Mouse (Mus musculus): Measurements from ENCODE around the gene Cd81. TPM values are rescaled to one million over a fixed set of nuclear protein-coding genes. Genes with fewer than 3 reads are reported as not detected.

The Cd81 gene
- polyA plus RNA-seq (2015; fragmentation: Nextera tagmentation; extraction: Ambion mirVana), result 391 and 421 TPM in 2 replicates

GRCm38 (mm10) chr7:143052626-143053007 lies at the start of gene Cd81:
Cd81 (plus strand) TSS chr7:143052739.
- H3K27ac ChIP-seq (ENCODE audit: low read length), result peak within 1 kb of the TSS; percentile 95
- no peaks in the 10 kb centered on the region for H3K9me3 ChIP-seq (ENCODE audit: control insufficient read depth, low read length)
- no peaks in the 10 kb centered on the region for H3K27me3 ChIP-seq (replicated peaks; ENCODE audit: control insufficient read depth, insufficient read depth, low read length)
- ATAC-seq, result peak; percentile 79
- H3K4me1 ChIP-seq (ENCODE audit: control insufficient read depth, insufficient read depth, low read length), result peaks cover 38% of the 10 kb centered on the region
- WGBS, result 0% methylated on average over 37 of the region's 37 CpGs
- peak within 1 kb of the TSS; percentile 89 for H3K4me3 ChIP-seq (ENCODE audit: low read length)
- no peaks in the 10 kb centered on the region for H3K36me3 ChIP-seq (ENCODE audit: control insufficient read depth, insufficient read depth, low read length)
- H3K4me2 ChIP-seq (ENCODE audit: low read depth, low read length), result peak within 1 kb of the TSS; percentile 91
- peak within 1 kb of the TSS; percentile 98 for H3K9ac ChIP-seq (ENCODE audit: low read depth, low read length)

- H3K4me1 ChIP-seq (ENCODE audit: control insufficient read depth, insufficient read depth, low read length), result peaks cover 27% of the 10 kb centered on the region
- H3K4me3 ChIP-seq (ENCODE audit: low read length), result no peak within 1 kb of the TSS
- H3K27me3 ChIP-seq (replicated peaks; ENCODE audit: control insufficient read depth, insufficient read depth, low read length), result no peaks in the 10 kb centered on the region; the same call in 1 of the 2 replicates
- H3K27ac ChIP-seq (ENCODE audit: low read length), result no peak within 1 kb of the TSS
- ATAC-seq, result no peak
- WGBS, result 81% methylated on average over 4 of the region's 4 CpGs
- H3K4me2 ChIP-seq (ENCODE audit: low read depth, low read length), result no peak within 1 kb of the TSS
- H3K9me3 ChIP-seq (ENCODE audit: control insufficient read depth, low read length), result no peaks in the 10 kb centered on the region
- no peaks in the 10 kb centered on the region for H3K36me3 ChIP-seq (ENCODE audit: control insufficient read depth, insufficient read depth, low read length)
- H3K9ac ChIP-seq (ENCODE audit: low read depth, low read length), result peak within 1 kb of the TSS; percentile 18; the same call in 1 of the 2 replicates
Observed at GRCm38 (mm10) chr7:143004727-143005343, 47.7 kb upstream of the Cd81 start, which contains the start of gene Tspan32. Tspan32 (plus strand) TSS chr7:143005046.

GRCm38 (mm10) chr7:143005344-143006096 lies 47.0 kb upstream of the Cd81 start:
- no peak overlapping the region for H3K4me3 ChIP-seq (ENCODE audit: low read length)
- peak overlapping the region; percentile 18; the same call in 1 of the 2 replicates for H3K9ac ChIP-seq (ENCODE audit: low read depth, low read length)
- H3K9me3 ChIP-seq (ENCODE audit: control insufficient read depth, low read length), result no peaks in the 10 kb centered on the region
- no peak overlapping the region for H3K27ac ChIP-seq (ENCODE audit: low read length)
- H3K4me2 ChIP-seq (ENCODE audit: low read depth, low read length), result no peak overlapping the region
- no peaks in the 10 kb centered on the region; the same call in 1 of the 2 replicates for H3K27me3 ChIP-seq (replicated peaks; ENCODE audit: control insufficient read depth, insufficient read depth, low read length)
- no peak; the same call in 1 of the 2 replicates for ATAC-seq
- H3K4me1 ChIP-seq (ENCODE audit: control insufficient read depth, insufficient read depth, low read length), result peaks cover 29% of the 10 kb centered on the region
- WGBS, result 85% methylated on average over 6 of the region's 6 CpGs
- H3K36me3 ChIP-seq (ENCODE audit: control insufficient read depth, insufficient read depth, low read length), result no peaks in the 10 kb centered on the region

GRCm38 (mm10) chr7:143006097-143006755 lies 46.3 kb upstream of the Cd81 start:
- no peak overlapping the region for H3K27ac ChIP-seq (ENCODE audit: low read length)
- no peaks in the 10 kb centered on the region for H3K36me3 ChIP-seq (ENCODE audit: control insufficient read depth, insufficient read depth, low read length)
- H3K4me1 ChIP-seq (ENCODE audit: control insufficient read depth, insufficient read depth, low read length), result peaks cover 36% of the 10 kb centered on the region
- no peak overlapping the region for H3K4me2 ChIP-seq (ENCODE audit: low read depth, low read length)
- WGBS, result 79% methylated on average over 2 of the region's 2 CpGs
- no peaks in the 10 kb centered on the region for H3K9me3 ChIP-seq (ENCODE audit: control insufficient read depth, low read length)
- H3K9ac ChIP-seq (ENCODE audit: low read depth, low read length), result peak overlapping the region; percentile 18; the same call in 1 of the 2 replicates
- H3K27me3 ChIP-seq (replicated peaks; ENCODE audit: control insufficient read depth, insufficient read depth, low read length), result no peaks in the 10 kb centered on the region; the same call in 1 of the 2 replicates
- peak; percentile 49; the same call in 1 of the 2 replicates for ATAC-seq
- no peak overlapping the region for H3K4me3 ChIP-seq (ENCODE audit: low read length)

- H3K27ac ChIP-seq (ENCODE audit: low read length), result no peak overlapping the region
- H3K27me3 ChIP-seq (replicated peaks; ENCODE audit: control insufficient read depth, insufficient read depth, low read length), result no peaks in the 10 kb centered on the region; the same call in 1 of the 2 replicates
- H3K4me1 ChIP-seq (ENCODE audit: control insufficient read depth, insufficient read depth, low read length), result peaks cover 42% of the 10 kb centered on the region
- WGBS, result 87% methylated on average over 8 of the region's 8 CpGs
- H3K9ac ChIP-seq (ENCODE audit: low read depth, low read length), result peak overlapping the region; percentile 18; the same call in 1 of the 2 replicates
- H3K9me3 ChIP-seq (ENCODE audit: control insufficient read depth, low read length), result no peaks in the 10 kb centered on the region
- no peak for ATAC-seq
- H3K4me2 ChIP-seq (ENCODE audit: low read depth, low read length), result no peak overlapping the region
- H3K4me3 ChIP-seq (ENCODE audit: low read length), result no peak overlapping the region
- no peaks in the 10 kb centered on the region for H3K36me3 ChIP-seq (ENCODE audit: control insufficient read depth, insufficient read depth, low read length)
Observed at GRCm38 (mm10) chr7:143006756-143007598, 45.6 kb upstream of the Cd81 start.

GRCm38 (mm10) chr7:143007599-143008369 lies 44.8 kb upstream of the Cd81 start:
- ATAC-seq, result peak; percentile 75
- peak overlapping the region; percentile 77 for H3K27ac ChIP-seq (ENCODE audit: low read length)
- H3K9me3 ChIP-seq (ENCODE audit: control insufficient read depth, low read length), result no peaks in the 10 kb centered on the region
- peak overlapping the region; percentile 38 for H3K9ac ChIP-seq (ENCODE audit: low read depth, low read length)
- no peaks in the 10 kb centered on the region for H3K36me3 ChIP-seq (ENCODE audit: control insufficient read depth, insufficient read depth, low read length)
- no peaks in the 10 kb centered on the region; the same call in 1 of the 2 replicates for H3K27me3 ChIP-seq (replicated peaks; ENCODE audit: control insufficient read depth, insufficient read depth, low read length)
- 37% methylated on average over 17 of the region's 17 CpGs for WGBS
- no peak overlapping the region for H3K4me3 ChIP-seq (ENCODE audit: low read length)
- peaks cover 49% of the 10 kb centered on the region for H3K4me1 ChIP-seq (ENCODE audit: control insufficient read depth, insufficient read depth, low read length)
- peak overlapping the region; percentile 5; the same call in 1 of the 2 replicates for H3K4me2 ChIP-seq (ENCODE audit: low read depth, low read length)

GRCm38 (mm10) chr7:143008370-143008926 lies 44.1 kb upstream of the Cd81 start:
- H3K4me1 ChIP-seq (ENCODE audit: control insufficient read depth, insufficient read depth, low read length), result peaks cover 52% of the 10 kb centered on the region
- H3K9ac ChIP-seq (ENCODE audit: low read depth, low read length), result peak overlapping the region; percentile 38
- 47% methylated on average over 8 of the region's 8 CpGs for WGBS

More at GRCm38 (mm10) chr7:143008370-143008926, 44.1 kb upstream of the Cd81 start:
- no peak overlapping the region for H3K4me3 ChIP-seq (ENCODE audit: low read length)
- no peaks in the 10 kb centered on the region for H3K36me3 ChIP-seq (ENCODE audit: control insufficient read depth, insufficient read depth, low read length)
- peak overlapping the region; percentile 77 for H3K27ac ChIP-seq (ENCODE audit: low read length)
- peak overlapping the region; percentile 5 for H3K4me2 ChIP-seq (ENCODE audit: low read depth, low read length)
- peak; percentile 36 for ATAC-seq
- no peaks in the 10 kb centered on the region; the same call in 1 of the 2 replicates for H3K27me3 ChIP-seq (replicated peaks; ENCODE audit: control insufficient read depth, insufficient read depth, low read length)
- no peaks in the 10 kb centered on the region for H3K9me3 ChIP-seq (ENCODE audit: control insufficient read depth, low read length)
